Mouse (Mus musculus) urinary bladder, adult 2 months (tissue): ENCODE results near the gene Tctex1d1. TPM values are rescaled to one million over a fixed set of nuclear protein-coding genes. Genes with fewer than 3 reads are reported as not detected.

Source experiments
- DNase-seq: peaks from one replicate; pipeline ENCODE4 v3.0.0; 2022; ENCODE audit warnings: low spot score
- polyA plus RNA-seq: library from polyadenylated mRNA; depleted of rRNA; stranded (reverse); fragments of >200 nt; gene quantifications from 2 replicates; pipeline ENCODE4 v1.2.3, GENCODE M21; 2012; rRNA removed

Gene Tctex1d1
- 0.21 and 0.32 TPM in 2 replicates for polyA plus RNA-seq

DNA sequence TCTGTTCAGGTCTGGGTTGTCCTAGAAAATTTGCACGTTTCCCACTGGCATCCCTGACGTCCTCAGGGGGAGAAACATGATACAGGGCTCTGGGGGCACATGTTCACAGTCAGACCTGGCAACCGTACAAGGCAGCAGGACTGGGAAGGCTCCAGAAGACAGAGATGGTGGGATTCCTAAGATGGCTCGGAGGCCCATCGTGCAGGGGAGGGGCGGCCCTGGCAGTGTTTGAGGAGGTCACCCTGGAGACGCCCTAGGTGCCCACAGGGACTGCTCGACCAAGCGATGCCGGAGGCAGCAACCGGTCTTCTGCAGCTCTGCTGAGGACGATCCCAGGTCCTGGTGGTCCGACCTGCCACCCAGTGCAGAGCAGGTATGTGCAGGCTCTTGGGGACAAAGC is at the start of gene Tctex1d1:
Tctex1d1 (plus strand) TSS at position 167 of the 400 bp plus-strand sequence.
- DNase-seq: no peak

DNA sequence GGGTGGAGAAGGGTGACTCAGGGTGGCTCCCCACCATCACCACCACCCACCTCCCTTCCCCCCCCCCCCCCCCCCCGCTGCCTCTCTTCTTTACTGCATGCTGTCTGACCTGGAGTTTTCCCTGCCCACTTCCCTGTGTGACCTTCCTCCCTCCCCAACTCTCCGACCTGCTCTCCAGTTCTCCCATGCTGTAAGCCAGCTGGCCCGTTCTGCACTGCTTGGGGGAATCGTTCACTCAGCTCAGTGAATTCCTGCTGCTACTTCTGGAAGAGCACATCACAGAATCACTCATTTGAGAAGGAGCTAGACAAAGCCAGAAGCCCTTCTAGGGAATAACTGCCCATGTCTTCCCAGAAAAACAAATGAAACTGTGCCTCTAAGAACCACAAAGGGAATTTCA is 48.9 kb upstream of the Tctex1d1 start:
- no peak for DNase-seq

DNA sequence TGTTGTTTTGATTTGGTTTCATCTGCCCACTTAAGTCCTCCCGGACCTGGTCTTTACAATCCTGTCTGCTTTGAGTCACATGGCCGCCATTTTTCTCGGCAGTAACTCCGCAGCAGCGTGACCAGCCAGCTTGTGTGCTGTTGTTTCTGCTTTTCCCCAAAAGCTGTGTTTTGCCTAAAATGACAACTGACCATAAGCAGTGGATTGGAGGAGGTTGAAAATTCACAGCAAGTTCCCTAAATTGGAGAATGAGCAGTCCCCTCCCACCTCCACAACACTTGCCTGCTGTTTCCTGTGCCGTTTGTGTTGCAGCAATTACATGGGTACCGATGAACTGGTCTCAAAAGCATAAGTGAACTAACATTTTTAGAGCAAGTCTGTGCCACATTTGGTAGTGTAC is 47.7 kb upstream of the Tctex1d1 start:
- DNase-seq: no peak

DNA sequence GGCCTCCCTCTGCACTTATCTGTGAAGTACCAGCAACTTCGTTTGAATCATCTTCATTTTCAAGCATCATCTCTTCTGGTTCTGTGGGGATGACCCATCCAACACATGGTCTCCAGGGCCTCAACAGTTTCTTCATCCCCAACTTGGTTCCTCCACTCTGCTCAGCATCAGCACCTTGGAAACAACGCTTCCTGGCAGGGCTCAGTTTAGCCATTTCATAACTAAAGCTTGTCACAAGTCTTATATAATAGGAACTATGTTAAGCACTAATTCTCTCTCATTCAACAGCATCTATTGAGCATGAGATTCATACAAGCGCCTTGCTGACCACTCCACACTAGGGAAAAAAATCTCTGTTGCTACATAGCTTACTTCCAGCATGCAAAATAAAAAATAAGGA is 38.1 kb upstream of the Tctex1d1 start:
- DNase-seq: no peak

DNA sequence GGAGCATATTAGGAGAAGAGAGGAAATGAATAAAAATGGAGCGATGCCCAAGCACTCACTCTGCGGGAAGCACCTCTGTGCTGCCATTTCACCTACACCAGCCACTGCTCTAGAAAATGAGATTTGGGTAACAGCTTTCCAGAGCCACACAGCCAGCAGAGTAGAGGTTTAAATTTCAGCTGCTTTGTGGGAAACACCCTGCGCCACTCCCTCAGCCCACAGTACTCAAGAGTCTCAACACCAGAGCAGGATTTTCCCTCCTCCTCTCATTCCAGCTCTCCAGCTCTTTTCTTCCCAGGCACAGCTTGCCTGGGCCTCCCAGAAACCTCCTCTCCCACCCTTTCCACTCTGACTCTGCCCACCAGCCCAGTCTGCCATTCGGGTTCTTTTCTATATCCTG is 37.7 kb upstream of the Tctex1d1 start:
- no peak for DNase-seq

DNA sequence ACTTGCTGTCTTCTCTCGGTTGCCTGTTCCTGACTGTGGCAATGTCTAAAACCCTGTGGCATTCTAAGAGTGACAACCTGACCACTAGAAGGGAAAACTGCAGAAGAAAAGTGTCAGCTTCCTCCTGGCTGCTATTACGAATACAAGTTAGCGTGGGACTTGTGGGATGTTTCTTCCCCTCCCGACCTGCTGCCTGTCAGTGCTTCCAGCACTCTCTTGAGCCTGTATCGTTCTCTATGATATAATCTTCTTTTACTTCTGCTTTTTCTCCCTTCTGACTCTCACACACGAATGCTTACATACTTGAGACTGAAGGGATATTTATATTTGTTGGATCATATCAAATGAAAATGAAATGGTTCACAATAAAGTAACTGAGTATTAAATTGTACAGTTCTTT is 34.1 kb upstream of the Tctex1d1 start:
- DNase-seq: no peak

DNA sequence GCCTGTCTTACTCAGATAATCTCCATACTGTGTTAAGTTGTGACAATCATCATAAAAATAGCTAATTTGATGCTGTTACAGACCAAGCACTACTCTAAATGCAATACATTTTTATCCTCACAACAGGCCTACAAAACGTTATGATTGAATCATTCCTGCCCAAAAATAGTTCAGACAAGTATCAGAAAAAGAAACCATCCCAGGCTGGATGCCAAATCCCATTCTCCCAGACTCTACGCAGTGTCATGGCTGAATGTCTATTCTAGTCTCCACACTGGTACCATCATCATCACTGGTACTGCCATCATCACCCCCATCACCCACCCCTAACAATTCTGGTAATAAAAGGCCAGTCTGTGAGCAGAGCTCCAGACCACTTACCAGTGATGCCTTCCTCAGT is 25.9 kb upstream of the Tctex1d1 start:
- DNase-seq: no peak

DNA sequence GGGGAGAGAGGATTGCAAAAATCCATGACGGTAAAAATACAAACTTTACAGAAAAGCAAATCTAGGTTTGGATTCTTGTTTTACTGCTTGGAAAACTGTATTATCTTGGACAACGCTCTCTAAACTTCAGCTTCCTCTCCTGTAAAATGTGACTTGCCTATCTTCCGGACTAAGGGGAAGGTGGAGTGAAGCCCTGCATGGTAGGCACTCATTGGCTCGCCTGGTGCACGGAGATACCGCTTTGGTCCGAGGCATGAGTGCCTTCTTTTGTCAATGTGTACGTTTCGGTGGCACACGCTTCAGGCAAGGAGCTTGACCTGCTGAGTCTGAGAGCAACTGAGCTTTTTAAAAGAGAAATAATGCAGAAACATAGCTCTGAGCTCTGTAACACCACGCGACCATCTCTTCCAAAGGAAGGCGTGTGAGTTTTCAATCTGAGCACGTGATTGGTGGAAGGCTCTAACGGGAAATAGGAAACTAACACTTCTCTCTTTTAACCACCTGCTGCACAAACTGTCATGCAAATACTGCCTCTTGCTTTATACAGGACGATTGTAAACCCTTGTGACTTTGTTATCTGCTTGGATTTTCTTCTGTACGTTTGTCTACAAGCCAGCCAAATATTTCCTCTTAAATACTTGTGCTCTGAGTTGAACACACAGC is 23.0 kb upstream of the Tctex1d1 start:
- DNase-seq: no peak

DNA sequence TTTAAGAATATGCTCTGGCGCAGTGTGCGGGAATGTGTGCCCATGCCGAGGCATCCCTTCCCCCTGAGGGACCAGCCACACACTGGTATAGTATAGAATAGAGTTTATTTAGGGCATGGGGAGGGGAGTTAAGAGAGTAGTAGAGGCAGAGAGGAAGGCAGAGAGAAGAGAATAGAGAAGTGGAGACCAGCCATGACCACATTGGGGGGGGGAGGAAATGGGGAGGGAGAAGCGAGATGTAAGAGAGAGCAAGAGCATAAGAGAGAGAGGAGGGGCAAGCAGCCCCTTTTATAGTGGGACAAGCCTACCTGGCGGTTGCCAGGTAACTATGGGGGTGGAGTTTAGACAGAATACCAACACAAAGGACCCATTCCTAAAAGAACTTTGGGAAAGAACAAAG is 19.0 kb upstream of the Tctex1d1 start:
- no peak for DNase-seq

DNA sequence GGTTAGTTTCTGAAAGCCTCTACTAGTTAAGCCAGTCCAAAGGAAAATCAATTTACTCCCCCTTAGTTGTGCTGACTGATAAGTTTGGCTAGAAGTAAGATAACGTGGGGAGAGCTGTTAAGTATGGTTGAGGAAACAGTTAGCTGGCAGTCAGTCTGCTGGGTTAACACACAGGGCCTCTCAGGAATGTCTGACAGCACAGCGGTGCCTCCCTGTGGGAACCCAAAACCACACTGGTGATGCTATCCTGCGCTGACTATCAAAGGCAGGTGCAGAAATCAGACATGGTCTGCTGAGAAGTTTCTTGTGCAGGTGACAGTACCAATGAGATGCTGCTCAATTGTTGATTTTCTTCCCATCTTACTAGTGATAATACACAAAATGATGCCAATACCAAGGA is 14.2 kb upstream of the Tctex1d1 start:
- DNase-seq: no peak

DNA sequence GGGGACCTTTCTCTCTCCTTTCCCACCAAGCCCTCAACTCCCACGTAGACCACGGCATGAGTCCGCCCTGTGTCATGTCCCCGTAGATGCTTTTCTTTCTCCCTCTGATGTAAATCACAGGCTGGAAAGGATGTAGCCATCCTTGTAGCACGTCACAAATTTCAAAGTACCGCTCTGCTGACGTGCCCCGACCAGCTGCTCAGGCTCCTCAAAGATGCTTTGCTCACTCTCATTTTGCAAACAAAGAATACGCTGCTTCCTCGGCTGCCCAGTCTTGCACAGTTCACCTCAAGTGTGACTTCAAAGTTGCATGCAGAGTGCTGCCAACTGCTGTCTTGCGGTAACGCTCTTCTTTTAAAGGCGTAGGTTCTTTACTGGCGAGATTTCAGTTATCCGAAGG is 10.6 kb upstream of the Tctex1d1 start:
- DNase-seq: no peak

DNA sequence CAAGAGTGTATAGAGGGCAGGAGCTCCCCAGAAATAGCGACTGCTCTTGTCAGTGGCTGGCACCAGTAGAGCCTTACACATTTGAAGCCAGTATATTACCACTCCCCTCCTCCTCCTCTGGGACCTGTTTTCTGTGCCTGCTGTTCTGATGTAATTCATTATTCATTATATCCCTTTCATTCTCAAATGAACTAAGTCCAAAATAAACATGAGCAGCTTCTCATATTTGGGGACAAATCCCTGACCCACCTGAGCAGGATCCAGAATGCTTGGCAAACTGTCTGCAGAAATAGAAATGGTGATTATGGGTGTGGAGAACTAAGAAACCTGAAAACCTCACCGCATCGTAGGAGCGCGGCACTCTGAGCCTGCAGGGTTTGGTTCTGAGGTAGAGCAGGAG is 8.8 kb upstream of the Tctex1d1 start:
- no peak for DNase-seq

DNA sequence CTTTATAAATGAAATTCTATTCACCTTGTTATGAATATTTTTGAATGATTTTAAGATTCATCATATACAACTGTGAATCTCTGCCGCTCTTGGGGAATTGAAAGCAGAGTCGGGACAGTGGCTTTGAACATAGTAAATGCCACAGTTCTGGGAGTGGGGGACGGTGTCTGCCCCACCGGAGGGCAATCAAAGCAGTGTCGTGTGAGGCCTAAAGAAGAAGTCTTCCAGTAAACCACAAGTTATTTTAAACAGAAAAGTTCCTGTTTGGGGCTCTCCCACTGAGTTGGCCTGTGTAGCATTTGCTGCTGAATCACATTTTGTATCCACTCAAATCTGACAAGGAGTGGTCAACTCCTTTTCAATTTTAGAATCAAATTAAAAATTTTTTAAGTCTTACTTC is 7.2 kb upstream of the Tctex1d1 start:
- no peak for DNase-seq

DNA sequence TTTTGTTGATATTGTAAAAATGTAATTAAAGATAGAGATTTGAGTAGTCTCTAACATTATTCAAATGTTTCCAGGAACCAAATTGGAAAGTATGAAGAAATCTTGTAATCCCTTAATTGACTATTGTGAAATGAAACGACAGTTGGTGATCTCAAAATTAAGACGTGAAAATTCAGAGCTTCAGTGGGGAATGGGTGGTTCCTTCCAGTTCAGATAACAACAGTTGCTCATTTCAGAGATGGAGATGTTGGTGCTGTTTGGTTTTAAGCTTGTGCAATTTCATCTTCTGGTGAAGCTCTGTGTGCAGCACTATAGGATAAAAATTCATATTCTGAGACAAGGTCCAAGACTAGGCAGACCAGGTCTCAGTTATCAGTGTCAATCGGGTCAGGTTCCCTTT is 6.3 kb upstream of the Tctex1d1 start:
- DNase-seq: no peak

DNA sequence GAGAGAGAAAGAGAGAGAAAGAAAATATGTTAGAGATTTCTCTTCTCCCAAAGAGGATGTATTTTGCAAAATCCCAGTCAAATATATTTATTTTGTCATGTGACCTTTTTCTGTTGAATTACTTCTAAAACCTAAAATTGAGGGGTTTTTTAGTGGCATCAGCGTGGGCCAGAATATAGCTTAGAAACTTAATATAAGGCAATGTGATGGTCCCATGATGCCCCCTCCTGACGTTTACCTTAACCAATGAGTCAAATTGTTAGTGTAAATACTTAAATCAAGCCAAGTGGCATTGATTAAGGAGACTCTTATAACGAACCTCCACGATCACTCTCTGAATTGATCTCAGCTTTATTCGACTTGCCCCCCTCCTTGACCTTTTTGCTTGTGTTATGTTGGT is 4.2 kb upstream of the Tctex1d1 start:
- DNase-seq: no peak

DNA sequence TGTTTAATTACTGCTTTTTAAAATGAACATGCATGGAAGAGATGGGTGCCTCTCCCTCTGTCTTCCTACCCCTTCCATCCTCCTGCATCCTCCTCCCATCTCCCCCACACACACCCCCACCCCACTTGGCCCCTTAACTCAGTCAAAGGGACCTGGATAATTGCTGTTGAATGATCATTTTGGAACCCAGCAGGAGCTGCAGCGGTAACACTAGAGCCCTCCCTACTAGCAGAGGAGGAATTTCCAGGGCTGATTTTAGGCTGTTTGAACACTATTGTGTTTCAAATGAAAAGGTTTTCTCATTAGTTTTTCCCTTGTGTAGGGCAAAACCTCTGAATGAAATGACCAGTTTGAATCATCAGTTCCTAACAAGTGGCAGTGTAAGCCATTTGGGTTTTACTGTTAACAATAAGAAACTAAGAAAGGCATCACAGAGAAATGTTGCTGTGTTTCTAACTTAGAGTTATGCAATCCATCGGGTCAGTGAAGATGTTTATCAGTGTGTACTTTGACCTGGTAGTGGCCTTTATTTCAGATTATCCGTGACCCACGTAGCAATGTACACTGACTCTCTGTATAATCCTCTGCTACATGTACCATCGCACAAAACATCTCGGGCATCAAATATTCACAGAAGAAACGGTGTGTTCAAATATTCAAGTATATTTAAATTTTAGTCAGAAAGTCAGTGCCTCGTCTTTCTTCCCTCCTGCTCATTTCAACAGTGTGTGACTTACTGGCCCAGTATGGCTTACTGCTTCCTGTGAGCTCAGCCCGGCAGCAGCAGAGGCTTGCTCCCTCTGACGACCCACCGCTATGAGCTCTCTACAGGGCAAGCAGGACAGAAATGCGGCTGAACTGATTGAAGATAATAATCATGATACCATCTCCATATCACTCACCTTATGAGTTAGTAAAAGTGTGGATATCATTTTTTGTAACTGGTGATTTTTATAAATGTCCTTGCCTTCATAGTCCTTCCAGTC is 1.8 kb upstream of the Tctex1d1 start:
- DNase-seq: no peak

DNA sequence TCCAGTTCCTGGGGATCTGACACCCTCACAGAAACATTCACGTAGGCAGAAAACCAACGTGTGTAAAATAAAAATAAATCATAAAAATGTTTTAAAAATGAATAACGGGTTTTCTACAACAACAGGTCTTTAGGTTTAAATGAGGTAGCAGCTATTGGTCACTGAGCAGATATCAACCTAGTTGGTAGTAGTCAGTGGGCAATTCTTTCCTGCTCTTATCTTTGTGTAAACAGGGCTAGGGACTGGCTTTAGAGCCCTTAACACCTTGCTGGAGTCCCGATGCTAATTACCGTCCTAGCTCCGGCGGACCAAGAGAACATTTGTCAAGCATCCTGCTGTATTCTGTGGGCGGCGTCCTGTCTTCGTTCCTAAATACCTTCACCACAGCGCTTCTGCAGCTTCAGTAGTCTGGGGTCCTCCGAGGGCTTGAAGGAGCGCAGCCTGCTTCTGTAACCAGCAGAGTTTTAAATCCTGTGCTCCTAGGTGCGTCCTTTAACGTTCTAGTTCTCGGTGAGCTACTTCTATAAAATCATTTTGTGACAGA is 556 bp upstream of the Tctex1d1 start:
- DNase-seq: no peak

DNA sequence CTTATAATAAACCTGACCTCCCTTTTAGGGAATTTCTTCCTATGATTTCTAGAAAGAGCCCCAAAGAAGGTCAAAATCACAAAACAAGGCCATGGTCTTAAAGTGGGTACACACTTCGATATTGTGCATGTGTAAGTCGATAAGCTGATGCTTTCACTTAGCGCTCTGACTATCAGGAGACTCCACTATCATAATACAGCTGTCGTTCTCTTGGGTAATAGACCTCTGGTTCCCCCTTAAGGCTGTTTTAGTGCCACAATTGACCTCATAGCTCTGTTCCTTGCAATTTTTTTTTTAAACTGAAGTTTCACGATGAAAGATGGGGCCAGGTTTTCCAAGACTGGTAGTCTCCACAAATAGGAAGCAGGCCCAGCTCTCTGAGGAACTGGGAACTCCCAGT is 979 bp downstream of the Tctex1d1 start:
- no peak for DNase-seq

DNA sequence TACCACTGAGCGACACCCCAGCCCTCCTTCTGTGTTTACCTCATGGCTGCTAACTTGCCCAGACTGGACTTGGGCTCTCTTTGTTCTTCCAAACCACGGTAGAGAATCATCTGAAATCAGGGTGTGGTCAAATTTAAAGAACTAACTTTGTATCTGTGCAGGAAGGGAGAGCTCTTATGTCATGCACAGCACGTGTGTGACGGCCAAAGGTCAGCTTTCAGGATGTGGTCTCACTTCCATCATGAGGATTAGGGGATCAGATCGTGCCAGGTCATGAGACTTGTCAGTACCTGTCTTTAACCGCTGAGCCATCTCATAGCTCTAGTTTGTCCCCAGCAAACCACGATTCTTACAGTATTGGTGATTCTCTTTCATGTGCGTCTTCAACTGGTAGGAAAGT is 3.3 kb downstream of the Tctex1d1 start:
- no peak for DNase-seq

DNA sequence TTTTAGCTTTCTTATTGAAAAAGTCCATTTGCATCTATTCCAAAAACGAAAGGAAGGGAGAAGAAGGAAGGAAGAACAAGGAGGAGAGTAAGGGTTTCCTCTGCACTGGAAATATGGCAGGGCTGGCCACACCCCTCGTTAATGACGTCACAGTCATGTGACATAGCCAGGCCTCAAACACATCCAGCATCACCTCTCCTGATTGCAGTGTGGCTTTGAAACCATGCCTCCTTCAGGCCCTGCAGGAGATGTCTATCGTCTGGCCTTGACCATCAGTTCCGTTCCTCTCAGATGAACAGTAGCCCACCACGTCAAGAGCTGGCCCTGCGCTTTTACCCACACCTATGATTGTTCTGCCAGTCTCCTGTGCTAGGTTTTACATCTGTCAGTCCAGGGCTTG is 7.8 kb downstream of the Tctex1d1 start:
- DNase-seq: no peak

DNA sequence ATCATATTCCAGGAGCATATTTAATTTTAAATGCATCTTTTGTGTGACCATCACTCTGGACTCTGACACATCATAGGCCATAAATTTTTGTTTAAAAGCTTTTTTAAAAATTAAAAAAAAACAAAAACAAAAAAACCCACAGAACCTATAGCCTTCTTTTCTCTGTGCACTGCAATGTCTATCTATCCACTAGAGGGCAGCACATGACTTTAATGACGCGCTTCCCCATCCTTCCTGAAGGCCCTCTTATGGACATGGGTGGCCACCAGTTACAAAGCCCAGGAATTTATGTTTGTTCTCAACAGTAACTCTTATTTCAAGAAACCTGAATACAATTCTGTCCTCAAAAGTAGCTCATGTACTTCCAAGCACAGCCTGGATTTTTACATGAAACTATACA is 8.5 kb downstream of the Tctex1d1 start:
- DNase-seq: no peak

DNA sequence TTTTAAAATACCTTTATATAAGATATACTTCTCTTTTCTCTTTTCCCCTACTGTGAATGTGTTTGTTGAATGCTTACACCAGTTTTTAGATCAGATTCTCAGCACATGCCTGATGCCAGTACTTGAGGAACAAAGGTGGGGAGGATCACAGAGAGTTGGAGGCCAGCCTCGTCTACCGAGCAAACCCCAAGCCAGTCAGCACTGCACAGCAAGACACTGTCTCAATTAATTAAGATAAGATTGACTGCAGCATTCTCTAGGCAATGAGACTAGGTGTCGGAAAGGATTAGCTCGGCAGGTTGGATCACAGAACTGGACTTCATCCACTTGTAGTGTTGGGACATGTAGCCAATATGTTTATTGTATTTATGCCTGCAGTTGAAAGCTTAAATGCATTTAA is 8.9 kb downstream of the Tctex1d1 start:
- DNase-seq: no peak

DNA sequence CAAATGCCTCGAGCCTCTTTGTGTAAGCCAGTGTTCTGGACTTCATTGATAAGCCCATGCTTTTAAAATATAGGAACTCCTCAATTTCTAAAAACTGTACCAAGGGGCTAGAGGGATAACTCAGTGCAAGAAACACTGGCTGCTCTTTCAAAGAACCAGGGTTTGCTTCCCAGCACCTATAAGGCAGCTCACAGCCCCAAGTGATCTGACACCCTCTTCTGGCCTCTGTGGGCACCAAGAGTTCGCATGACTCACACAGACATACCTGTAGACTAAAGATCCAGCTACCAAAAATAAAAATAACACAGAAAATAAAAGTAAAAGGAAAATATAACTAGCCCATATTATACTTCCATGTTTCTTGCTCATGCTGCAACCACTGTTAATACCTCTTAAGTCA is 9.3 kb downstream of the Tctex1d1 start:
- DNase-seq: no peak
